Mouse (Mus musculus) left cerebral cortex, adult 18-20 months (tissue): Measurements from ENCODE around the gene Ankrd24. TPM values are rescaled to one million over a fixed set of nuclear protein-coding genes. Genes with fewer than 3 reads are reported as not detected.

Experiments
- DNase-seq, 2 experiments: peaks; one replicate each; pipeline ENCODE4 v3.0.0; 2021 to 2022; ENCODE audit warnings: low spot score in 2 of 2, mixed read lengths in 1 of 2
- long read RNA-seq, 2 experiments: library from polyadenylated mRNA; stranded (forward); transcript quantifications; one replicate each; pipeline ENCODE4 v2.0.0; 2021
- total RNA-seq, 2 experiments: library from RNA; stranded (reverse); gene quantifications; 2 replicates each; pipeline ENCODE4 v1.2.3; 2021

Gene Ankrd24
- 10 to 100 TPM; 44.4 to 46.4 TPM for total RNA-seq
- long read RNA-seq, experiment 1, transcript Ankrd24-208 (5 exons, 829 nt) = major isoform, 5 of 23 reads
- long read RNA-seq, experiment 1, partial matches to known transcripts = 9 of 23 reads
- long read RNA-seq, experiment 1, other reads (novel, unspliced or antisense) = 9 of 23 reads
- long read RNA-seq, experiment 2, partial matches to known transcripts = 7 of 18 reads
- long read RNA-seq, experiment 2, other reads (novel, unspliced or antisense) = 7 of 18 reads

DNA sequence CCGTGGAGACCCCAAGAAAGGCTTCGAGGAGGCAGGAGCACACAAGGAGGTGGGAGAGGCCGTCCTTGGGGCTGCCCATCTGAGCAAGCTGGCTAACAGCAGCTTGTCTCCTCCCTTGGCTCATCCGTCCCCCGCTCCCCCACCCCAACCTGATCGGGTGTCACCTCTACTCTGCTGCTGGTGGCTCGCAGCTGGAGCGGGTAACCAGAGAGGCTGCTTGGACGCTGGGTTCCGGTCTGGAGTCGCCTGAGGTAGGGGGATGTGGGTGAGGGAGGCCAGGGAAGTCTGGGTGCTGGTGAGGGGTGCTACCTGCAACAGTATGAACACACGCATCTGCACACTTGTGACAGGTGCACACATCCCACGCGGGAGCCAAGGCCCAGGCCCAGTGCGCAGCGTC is at the start of gene Ankrd24:
Ankrd24 (plus strand) TSS at position 151 of the 400 bp plus-strand sequence.
- DNase-seq = no peak

DNA sequence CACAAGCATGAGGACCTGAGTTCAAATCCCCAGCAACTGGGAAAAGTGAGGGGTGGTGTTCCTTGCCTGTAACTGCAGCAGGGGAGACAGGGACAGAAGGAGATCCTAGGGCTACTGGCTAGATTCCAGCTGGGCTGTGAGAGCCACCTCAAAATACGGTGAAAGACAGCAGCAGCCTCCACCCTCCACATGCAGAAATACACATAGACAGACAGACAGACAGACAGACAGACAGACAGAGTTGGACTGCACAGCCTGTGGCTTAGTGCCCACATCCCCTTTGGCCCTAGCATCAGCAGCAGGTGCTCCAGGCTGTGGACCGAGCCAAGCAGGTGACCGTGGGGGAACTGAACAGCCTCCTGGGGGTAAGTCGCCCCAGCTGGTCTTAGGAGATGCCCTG is 48.4 kb upstream of the Ankrd24 start:
- no peak for DNase-seq

DNA sequence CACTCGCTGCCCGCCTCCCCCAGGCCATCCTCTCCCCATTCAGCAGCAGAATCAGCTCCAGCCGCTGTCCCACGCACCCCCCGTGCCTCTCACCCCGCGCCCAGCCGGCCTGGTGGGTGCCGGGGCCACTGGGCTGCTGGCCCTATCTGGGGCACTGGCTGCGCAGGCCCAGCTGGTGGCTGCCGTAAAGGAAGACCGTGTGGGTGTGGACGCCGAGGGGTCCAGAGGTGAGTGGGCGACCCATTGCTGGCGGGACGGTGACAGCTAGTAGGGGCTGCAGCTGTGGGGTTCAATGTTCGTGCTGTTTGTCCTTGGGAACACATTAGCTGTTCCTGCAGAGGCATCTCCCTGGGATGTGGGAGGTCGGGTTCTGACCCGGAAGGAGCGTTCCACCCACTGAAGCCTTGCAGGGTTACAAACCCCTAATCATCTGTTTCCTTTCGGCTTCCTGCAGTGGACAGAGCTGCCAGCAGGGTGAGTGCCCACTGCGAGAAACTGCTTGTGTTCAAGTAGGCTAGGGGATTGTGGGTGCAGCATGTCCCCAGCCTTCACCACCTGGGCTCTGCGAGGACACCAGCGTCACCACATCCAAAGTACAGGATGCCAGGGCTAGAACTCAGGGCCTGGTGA is 47.8 kb upstream of the Ankrd24 start:
- no peak for DNase-seq

DNA sequence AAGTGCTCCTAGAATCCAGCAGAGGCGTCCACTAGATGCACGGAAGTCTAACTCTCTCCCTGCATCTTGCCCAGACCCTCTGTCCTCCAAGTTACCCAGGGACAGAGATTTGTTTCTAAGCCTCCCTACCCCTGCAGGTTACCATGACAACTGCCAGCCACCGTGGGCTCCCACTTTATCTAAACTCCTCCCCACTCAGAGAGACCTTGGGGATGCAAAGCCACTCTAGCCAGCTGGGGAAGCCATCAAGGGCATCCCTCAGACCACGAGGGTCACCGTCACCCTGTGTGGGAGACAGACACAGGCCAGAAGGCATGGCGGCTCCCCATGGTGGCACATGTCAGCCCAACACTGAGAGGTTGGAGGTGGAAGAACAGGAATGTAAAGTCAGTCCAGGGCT is 45.0 kb upstream of the Ankrd24 start:
- DNase-seq = no peak

DNA sequence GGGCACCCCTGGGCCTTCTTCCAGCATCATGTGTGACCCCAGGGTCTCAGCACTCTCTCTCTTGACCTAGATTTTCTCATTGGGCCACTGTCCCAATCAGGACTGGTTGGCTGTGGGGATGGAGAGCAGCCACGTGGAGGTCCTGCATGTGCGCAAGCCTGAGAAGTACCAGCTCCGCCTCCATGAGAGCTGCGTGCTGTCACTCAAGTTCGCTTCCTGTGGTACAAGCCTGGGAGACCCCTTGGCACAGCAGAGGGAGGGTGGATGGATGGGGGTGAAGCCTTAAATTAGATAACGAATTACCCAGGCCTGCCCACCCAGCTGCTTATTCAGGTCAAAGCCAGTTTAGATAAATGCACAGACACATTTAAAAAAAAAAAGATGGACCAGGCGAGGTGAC is 39.6 kb upstream of the Ankrd24 start:
- no peak for DNase-seq

DNA sequence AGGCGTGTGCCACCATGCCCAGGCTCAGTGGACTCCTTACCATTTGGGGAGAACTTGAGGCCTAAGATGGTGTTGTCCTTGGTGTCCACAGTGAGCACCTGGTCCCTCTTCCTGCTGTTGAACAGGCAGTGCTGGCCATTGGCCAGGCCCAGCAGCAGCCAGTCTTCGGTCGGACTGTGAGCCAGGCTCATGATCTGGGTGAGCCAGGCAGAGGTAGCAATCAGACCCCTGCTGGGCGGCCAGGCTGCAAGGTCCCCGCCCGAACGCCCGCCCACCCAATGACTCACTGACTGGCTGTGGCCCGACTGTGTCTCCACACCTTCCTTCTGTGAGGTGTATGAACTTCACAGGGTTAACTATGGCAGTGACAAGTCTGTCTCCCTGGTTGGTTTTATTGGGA is 36.5 kb upstream of the Ankrd24 start:
- no peak for DNase-seq

DNA sequence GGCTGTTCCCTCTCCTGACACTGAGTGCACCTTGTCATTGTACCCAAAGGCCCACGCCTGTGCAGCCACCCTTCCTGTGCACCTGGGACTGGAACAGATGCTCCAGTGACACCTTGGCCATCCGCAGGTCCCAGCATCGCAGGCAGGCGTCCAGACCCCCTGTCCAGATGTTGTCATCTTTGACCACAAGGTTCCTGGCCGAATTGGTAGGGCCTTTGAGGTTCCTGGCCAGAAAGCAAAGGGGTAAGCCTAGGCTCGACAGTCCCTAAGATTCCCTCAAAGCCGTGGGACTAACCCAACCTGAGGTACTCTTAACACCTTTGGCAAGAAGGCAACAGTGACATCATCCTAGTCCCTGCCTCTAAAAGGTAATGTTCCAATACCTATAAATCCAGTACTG is 35.7 kb upstream of the Ankrd24 start:
- no peak for DNase-seq

DNA sequence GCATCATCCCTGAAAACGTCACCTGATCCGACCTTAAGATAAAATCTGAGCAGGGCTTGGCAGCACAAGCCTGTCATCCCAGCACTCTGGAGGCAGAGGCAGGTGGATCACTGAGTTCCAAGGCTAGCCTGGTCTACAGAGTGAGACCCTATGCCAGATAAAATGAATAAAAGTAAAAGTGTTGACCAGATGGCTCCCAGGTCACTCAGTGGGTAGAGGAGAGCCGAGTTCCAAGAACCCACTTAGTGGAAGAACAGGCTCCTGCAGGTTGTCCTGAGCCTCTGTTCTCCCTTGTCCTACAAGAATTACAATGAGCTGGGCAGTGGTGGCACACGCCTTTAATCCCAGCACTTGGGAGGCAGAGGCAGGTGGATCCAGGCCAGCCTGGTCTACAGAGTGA is 35.1 kb upstream of the Ankrd24 start:
- DNase-seq = no peak

DNA sequence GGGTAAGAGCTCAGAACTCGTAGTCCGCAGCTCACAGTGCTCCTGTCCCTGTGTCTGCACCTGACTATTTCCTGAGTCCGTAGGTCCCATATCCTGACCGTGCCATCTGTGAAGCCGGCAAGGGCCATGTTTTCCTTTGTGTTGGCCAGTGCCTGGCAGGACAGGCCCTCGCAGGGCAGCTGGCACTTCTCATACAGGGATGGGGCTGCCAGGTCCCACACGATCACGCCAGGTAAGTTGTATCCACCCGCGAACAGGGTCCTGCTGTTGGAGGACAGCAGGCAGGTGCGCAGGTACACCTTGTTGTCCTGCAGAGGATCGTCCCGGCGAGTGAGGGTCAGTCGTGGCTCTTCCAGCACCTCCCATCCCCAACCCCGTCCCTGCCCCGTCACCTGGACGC is 34.4 kb upstream of the Ankrd24 start:
- no peak for DNase-seq

DNA sequence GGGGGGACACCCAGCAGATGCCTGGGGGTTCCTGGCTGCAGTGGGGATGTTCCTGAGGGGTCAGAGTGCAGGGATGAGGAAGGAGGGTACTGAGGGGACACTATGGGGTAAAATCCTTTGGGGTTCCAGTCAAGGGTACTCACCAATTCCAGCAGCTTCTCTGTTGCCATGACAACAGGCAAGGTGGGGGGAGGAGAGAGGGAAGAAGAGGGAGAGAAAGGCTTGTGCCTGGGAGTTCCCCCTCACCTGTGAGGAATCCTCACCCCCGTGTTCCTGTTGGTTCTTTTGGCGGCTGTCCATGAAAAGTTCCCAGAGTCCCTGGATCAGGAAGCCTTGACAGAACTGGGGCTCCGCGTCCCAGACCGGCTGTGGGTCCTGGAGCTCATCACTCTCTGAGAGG is 32.7 kb upstream of the Ankrd24 start:
- DNase-seq = no peak

DNA sequence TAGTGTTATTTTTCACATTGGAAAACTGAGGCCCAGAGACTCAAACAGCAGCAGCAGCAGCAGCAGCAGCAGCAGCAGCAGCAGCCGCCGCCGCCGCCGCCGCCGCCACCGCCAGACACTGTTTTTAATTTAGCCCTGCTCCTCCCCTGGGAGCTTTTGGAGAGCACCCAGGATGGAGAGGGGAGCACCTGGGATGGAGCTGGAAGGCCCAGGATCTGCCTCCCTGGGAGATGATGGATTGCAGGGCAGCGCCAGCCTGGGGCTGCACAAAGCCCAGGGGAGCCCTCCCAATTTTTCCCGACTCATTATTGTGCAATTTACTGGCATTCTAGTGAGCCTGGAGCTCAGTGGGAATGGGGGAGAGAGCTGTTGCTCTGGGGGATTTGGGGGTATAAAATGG is 31.7 kb upstream of the Ankrd24 start:
- peak; percentile 32 to 51 for DNase-seq

DNA sequence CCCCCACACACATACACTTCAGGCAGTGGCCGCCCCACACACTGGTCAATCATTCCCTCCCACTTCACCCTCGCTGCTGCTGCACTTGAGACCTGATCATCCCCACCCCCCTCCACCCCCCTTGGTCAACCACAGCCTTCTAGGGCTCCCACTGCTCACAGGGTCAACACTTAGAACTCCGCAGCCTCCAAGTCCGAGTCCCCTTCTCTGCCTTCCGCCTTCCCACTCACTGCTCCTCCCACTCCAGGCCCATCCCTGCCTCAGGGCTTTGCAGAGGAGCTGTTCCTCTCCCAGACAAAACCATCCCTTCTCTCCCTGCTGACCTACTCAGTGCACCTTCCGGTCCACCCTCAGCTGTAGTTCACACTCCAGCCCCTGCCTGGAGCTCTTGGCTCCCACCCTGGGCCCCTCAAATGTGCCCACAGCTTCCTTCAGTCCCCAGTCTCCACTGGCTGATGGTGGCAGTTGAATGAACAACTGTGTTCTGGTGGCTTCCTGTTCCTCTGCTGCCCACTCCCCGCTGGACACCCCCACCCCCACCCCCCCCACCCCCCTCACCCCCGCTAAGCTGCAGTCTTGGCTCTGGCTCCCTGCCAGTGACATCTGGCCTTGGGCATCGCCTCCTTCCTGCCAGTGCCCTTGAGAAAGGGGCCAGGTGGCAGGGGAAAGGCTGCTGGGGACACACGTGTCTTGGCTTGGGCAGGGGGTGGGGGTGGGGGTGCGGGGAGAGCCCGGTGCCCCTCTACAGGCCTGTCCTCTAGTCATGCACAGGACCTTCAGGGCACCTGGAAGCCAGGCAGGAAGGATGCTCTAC is 31.0 kb upstream of the Ankrd24 start:
- peak; percentile 50 to 62 for DNase-seq

DNA sequence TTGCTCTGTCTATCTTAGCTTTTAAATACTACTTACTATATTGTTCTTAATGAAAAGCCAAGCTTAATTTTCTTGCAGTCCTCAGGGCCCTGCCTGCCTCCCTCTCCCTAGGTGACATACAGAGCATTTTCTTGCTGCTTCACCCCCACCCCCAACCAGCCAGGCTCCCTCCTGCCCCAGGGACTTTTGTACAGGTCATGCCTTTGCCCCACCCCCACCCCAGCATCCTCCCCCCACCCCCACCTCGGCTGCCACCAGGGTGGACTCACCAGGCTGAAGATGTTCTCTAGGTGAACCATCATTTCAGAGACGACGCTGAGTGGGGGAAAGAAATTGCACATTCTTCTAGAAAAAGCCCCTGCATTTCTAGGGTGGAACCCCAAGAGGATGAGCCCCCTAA is 30.0 kb upstream of the Ankrd24 start:
- DNase-seq = no peak

DNA sequence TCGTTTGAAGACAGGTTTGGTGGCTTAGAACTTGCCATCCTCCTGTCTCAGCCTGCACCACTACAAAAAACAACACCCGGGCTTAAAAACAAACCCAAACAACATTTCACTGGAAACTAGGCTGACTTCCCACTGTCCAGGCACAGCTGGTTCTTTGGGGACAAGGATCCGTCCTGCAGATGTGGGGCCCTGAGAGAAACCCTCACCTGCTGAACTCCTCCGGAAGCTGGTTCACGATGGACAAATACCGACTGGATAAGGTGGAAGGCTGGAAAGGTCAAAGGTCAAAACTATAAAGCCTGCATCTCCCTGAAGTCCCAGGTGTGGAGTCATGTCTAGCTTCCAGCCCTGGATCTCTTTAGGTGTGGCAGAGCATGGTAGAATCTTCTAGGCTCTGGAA is 29.5 kb upstream of the Ankrd24 start:
- no peak for DNase-seq

DNA sequence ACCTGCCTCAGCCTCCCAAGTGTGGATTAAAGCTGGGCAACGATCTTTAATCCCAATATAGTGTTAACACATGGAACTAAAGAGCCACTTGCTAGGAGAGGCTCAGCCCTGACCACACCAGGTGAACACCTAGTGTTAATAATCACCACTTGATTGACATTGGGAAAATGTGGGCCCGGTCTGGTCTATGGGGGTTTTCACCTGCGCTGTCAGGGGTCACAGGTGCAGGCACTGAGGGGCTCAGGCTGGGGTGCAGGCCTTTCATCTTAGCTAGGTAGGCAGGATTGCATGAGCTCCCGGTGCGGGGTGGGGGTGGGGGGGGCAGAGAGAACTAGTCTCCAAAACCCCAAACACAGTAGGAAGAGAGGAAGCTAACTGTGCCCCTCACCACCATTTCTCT is 28.7 kb upstream of the Ankrd24 start:
- no peak for DNase-seq

DNA sequence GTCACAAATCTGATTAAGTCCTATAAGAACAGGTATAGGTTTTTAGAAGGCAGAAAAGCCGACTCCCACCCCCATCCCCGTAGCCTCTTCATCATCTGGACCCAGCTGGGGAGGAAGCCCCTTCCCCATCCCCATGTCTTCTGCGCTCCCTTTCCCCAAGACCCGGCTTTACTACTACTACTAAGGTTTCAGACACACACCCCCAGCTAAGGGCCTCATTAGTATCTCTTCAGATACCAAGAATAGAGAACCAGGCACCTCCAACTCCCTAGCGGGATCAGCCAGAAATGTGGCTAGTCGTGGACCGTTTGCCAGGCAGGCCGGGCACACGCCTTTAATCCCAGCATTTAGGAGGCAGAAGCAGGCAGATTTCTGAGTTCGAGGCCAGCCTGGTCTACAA is 28.2 kb upstream of the Ankrd24 start:
- no peak for DNase-seq

DNA sequence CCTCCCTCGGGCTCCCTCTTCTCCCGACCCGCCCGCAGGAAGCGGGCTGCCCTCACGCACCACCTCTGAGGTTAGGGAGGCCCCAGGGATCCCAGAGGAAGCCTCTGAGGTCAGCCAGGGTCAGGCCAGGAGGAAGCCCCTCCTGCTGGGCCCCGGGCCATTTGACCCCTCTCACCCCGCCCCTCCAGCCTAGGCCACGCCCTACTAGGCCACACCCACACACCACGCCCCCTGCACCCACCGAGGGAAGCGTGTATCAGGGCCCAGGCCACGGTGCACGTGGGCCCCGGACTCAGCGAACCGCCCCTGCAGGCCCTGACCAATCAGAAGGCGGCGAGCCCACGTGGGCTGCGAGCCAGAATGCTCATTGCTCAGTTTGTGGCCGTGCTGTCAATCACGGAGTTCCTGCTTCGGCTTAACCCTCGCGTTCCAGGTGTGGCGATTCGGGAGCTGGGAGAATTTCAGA is 27.6 kb upstream of the Ankrd24 start, which contains the start of gene Tle6:
Tle6 (minus strand) TSS at position 336 of the 466 bp plus-strand sequence.
- DNase-seq = peak; percentile 90 to 92

DNA sequence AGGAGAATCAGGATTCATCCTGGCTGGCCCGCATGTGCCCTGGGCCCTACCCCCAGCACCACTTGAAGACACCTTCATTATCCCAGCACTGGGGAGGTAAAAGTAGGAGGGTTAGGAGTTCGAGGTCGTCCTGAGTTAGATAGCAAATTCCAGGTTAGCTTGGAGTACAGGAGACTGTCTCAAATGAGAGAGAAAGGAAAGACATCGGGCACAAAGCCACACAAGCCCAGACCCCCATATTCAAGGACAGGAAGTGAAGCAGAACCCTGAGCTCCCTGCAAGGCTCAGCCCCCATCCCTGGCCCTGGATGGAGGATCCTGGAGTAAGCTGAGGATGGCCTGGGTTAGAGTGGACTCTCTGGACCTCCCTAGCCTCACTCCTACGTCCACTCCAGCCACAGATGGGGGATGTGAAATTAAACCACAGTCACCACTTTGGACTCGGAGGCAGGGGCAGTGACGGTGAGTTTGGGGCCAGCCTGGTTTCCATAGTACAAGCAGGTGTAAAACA is 26.9 kb upstream of the Ankrd24 start:
- DNase-seq = no peak

DNA sequence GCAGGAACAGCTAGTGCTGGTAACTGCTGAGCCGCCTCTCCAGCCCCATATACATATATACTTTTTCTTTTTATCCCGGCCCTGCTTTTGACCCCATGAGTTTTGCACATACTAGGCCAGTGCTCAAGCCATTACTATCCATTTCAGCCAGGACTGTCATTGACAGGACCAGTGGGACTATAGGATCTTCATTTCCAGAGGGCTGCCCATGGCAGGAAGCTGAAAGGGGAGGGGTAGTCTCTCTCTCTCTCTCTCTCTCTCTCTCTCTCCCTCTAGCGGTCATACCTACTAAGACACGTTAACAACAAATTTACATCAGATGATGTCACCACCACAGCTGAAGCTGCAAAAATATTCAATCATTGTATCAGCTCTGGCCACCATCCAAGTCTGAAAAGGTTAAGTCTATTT is 25.6 kb upstream of the Ankrd24 start:
- DNase-seq = no peak

DNA sequence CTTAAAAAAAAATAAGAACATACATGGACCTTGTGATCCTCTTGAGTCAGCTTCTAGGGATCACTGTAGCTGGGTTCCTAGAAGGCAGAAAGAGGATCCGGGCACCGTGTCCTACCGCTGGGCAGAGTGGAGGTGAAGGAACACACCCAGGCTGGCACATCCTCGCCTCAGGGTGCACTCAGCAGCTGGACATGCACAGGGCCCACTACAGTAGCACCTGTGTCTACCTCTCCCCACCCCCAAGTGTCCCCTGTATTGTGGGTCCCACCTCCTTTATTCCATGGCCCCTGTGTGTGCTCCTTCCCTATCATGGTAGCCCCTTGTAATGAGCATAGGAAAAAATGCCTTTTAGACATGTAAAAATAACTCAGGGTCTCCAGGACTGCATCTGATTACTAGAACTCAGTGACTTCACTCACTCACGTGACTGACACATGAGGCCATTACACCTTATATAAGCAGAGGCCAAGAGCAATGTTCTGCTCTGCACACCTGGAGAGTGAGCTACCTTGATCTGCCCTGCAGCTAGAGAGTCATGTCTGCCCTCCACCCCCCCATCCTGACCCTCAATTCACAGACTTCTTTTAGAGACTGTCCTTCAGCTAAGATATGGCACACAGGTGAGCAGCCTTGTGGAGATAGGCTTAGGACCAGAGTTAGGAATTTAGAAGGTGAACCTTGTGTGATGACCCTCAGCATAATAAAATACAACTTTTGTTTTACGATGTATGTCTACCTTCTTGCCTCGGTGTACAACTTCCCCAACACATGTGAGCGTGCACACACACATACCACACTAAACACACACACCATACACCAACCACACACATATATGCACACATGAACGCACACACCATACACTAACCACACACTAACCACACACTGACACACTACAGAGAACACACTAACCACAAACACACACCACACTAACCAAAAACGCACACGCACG is 24.0 kb upstream of the Ankrd24 start:
- DNase-seq = no peak
